ENCODE assay signal across 11 mouse cellular contexts in genomic region chr1:152171034-152171790, GRCm38 (mm10).
DNase-seq lines count a peak whose midpoint lies in the region; ATAC-seq and TF ChIP-seq lines count a peak whose summit lies in the region.
"Had no signal": no experiment of that assay in that cellular context is flagged by ENCODE, and none has a peak within 500 bp of the region (broad histone marks: within the 10 kb centered on the region; RNA-seq: fewer than 3 reads in every experiment).

No protein-coding gene starts in this region.

- 33% methylated on average over 16 of the region's 16 CpGs for WGBS in midbrain, postnatal 0 days
- 73% methylated on average over 16 of the region's 16 CpGs for WGBS in lung, postnatal 0 days

- no peak for TF ChIP-seq CTCF in layer of hippocampus, adult 2 months (conservative IDR thresholded peaks at IDR 0.05)
- TF ChIP-seq CTCF in midbrain, postnatal 0 days (IDR thresholded peaks at IDR 0.05): no peak
- TF ChIP-seq CTCF in lung, postnatal 0 days (IDR thresholded peaks at IDR 0.05): no peak

- no peak overlapping the region for H3K4me3 ChIP-seq in layer of hippocampus, adult 2 months
- no peak overlapping the region for H3K4me3 ChIP-seq in midbrain, postnatal 0 days (ENCODE audit: low read depth, low read length)
- H3K4me3 ChIP-seq in lung, postnatal 0 days (ENCODE audit: low read depth, low read length): no peak overlapping the region

- no peak overlapping the region for H3K4me2 ChIP-seq in midbrain, postnatal 0 days (ENCODE audit: low read depth, low read length, poor library complexity, severe bottlenecking)
- H3K4me2 ChIP-seq in lung, postnatal 0 days (replicated peaks; ENCODE audit: low read depth, low read length): no peak overlapping the region
- H3K4me2 ChIP-seq: heart, embryonic 11.5 days had no signal

- no peaks in the 10 kb centered on the region for H3K27me3 ChIP-seq in midbrain, postnatal 0 days (ENCODE audit: insufficient read depth, low read length)
- no peaks in the 10 kb centered on the region for H3K27me3 ChIP-seq in lung, postnatal 0 days (replicated peaks; ENCODE audit: insufficient read depth, low read length)

- no peaks in the 10 kb centered on the region for H3K36me3 ChIP-seq in midbrain, postnatal 0 days (ENCODE audit: insufficient read depth, low read length)
- no peaks in the 10 kb centered on the region for H3K36me3 ChIP-seq in lung, postnatal 0 days (ENCODE audit: insufficient read depth, low read length)

- peak overlapping the region; percentile 84 for H3K27ac ChIP-seq in layer of hippocampus, adult 2 months
- H3K27ac ChIP-seq in midbrain, postnatal 0 days (ENCODE audit: low read depth, low read length): no peak overlapping the region
- no peak overlapping the region for H3K27ac ChIP-seq in lung, postnatal 0 days (ENCODE audit: low read length)

- no peaks in the 10 kb centered on the region for H3K4me1 ChIP-seq in midbrain, postnatal 0 days (ENCODE audit: insufficient read depth, low read length)
- no peaks in the 10 kb centered on the region for H3K4me1 ChIP-seq in lung, postnatal 0 days (ENCODE audit: insufficient read depth, low read depth, low read length)

- no peak for TF ChIP-seq EP300 in lung, postnatal 0 days (IDR thresholded peaks at IDR 0.05)

- peak; percentile 59; the same call in 1 of the 2 replicates for ATAC-seq in cerebellum, adult (ENCODE audit: insufficient number of reproducible peaks, low FRiP score, low TSS enrichment)
- ATAC-seq in midbrain, postnatal 0 days (ENCODE audit: low FRiP score): no peak
- ATAC-seq in lung, postnatal 0 days: no peak

- H3K9me3 ChIP-seq in midbrain, postnatal 0 days (ENCODE audit: low read length): no peaks in the 10 kb centered on the region
- no peaks in the 10 kb centered on the region for H3K9me3 ChIP-seq in lung, postnatal 0 days (ENCODE audit: low read length)

- H3K9ac ChIP-seq in midbrain, postnatal 0 days (replicated peaks; ENCODE audit: low read length, poor library complexity, severe bottlenecking): no peak overlapping the region
- no peak overlapping the region for H3K9ac ChIP-seq in lung, postnatal 0 days (replicated peaks; ENCODE audit: low read depth)

- no peak for DNase-seq in cerebellum, postnatal 4 days (ENCODE audit: low spot score in 2 of 2)
- no peak for DNase-seq in layer of hippocampus, adult 2 months (ENCODE audit: low spot score in 2 of 2)
- DNase-seq in layer of hippocampus, adult 9-11 months: no peak
- peak; percentile 51 to 72 for DNase-seq in cerebellum, postnatal 14 days
- DNase-seq in midbrain, postnatal 0 days (ENCODE audit: low spot score): peak; percentile 22
- DNase-seq in lung, postnatal 0 days (ENCODE audit: low spot score): no peak
- no peak for DNase-seq in testis, postnatal 10 days (ENCODE audit: low spot score)
- DNase-seq: kidney, postnatal 4 days; lung, adult 18-20 months had no signal

Comparison
In these comparisons a context has a peak if more than half of its experiments do, and no peak if none do; other contexts are left out.
1. DNase-seq: peak in cerebellum, postnatal 14 days (2 of 2) and midbrain, postnatal 0 days (single experiment); none in cerebellum, postnatal 4 days (0 of 2), layer of hippocampus, adult 2 months (0 of 2), layer of hippocampus, adult 9-11 months (single experiment), lung, postnatal 0 days (single experiment) and testis, postnatal 10 days (single experiment).